Mouse (Mus musculus): ENCODE measurements around the gene Rsbn1. TPM values are rescaled to one million over a fixed set of nuclear protein-coding genes. Genes with fewer than 3 reads are reported as not detected.

Gene Rsbn1
- total RNA-seq, 2 experiments from 2014 or later: 10.2 to 10.3 TPM

Other genes with a start within 250 kb of the Rsbn1 start
- 1 to 10 TPM; 7.6 to 7.9 TPM for gene Olfml3, start 176.1 kb upstream of the Rsbn1 start, total RNA-seq (2021)
- gene Gm10964, start 174.8 kb upstream of the Rsbn1 start, total RNA-seq (2021): not detected
- 100 to 1,000 TPM; 102 to 117 TPM for gene Hipk1, start 122.6 kb upstream of the Rsbn1 start, total RNA-seq (2021)
- 10 to 100 TPM; 12.4 to 13.5 TPM for gene Dclre1b, start 104.7 kb upstream of the Rsbn1 start, total RNA-seq (2021)
- 10 to 100 TPM; 11.5 to 14.0 TPM for gene Ap4b1, start 104.6 kb upstream of the Rsbn1 start, total RNA-seq (2021)
- not detected for gene Gm43064, start 104.5 kb upstream of the Rsbn1 start, total RNA-seq (2021)
- gene Bcl2l15, start 81.5 kb upstream of the Rsbn1 start, total RNA-seq (2021): under 1 TPM in 1 of 2 experiments, not detected in 1; 0.32 TPM
- gene Ptpn22, start 54.3 kb upstream of the Rsbn1 start, total RNA-seq (2021): under 1 TPM; 0.47 to 0.72 TPM
- gene Phtf1, start 54.0 kb downstream of the Rsbn1 start, total RNA-seq (2021): 10 to 100 TPM; 11.2 to 12.4 TPM

Data from heart, postnatal 10 days (tissue).